Mouse (Mus musculus): ENCODE measurements around the gene Wfikkn1. TPM values are rescaled to one million over a fixed set of nuclear protein-coding genes. Genes with fewer than 3 reads are reported as not detected.

The Wfikkn1 gene
- polyA plus RNA-seq, 1 experiment, result 0.74 TPM

DNA sequence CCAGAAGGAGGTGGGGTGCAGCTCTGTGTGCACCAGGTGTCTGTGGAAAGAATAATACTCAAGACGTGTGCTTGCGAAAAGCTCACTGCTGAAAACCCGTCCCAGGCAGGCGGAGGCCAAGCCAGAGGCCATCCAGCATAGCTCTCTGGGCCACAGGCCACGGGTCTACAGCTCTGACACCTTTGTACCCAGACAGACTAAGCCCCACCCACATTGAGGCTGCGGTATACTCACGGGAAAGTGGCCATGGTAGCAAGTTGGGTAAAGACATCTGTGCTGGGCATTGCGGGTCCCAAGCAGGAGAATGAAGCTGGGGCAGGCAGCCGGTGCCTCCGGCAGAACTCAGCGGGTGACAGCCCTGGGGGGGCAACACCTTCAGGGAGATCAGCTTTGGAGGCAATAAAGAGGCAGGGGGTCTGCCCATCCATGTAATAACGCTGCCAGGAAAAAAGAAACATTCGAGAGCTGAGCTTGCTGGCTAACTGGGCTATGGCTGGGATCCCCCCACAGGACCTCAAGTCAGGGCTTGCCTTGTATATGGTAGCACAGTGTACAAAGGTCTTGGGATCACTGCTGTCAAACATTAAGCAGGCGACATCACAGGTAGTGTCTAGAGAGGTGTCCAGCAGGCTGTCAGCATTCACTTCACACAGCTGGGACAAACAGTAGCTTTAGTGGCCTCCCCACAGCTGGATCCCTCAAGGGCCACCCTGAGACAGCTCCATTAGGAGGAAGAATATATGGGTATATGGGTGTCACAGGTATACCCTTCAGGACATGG lies 41.0 kb downstream of the Wfikkn1 start:
- no peak overlapping the region for H3K4me3 ChIP-seq (ENCODE audit: extremely low read depth, insufficient read depth, insufficient read length)
- H3K36me3 ChIP-seq (ENCODE audit: control insufficient read depth, insufficient read depth, low read length), result peaks cover 30% of the 10 kb centered on the region
- DNase-seq (ENCODE audit: low read depth in 1 of 2, low spot score in 2 of 2), result no peak
- H3K27me3 ChIP-seq (ENCODE audit: control insufficient read depth, insufficient read depth, low read length), result no peaks in the 10 kb centered on the region
- TF ChIP-seq CTCF (IDR thresholded peaks at IDR 0.05; ENCODE audit: extremely low read depth, insufficient read depth, insufficient read length, insufficient replicate concordance) (no peak), POLR2A (IDR thresholded peaks at IDR 0.05; ENCODE audit: low read depth, low read length) (no peak)
- WGBS, result 93% methylated on average over 14 of the region's 14 CpGs
- H3K27ac ChIP-seq (ENCODE audit: insufficient read depth, low read length), result no peak overlapping the region
- peaks cover 13% of the 10 kb centered on the region for H3K4me1 ChIP-seq (ENCODE audit: control insufficient read depth, insufficient read depth, insufficient read length)

DNA sequence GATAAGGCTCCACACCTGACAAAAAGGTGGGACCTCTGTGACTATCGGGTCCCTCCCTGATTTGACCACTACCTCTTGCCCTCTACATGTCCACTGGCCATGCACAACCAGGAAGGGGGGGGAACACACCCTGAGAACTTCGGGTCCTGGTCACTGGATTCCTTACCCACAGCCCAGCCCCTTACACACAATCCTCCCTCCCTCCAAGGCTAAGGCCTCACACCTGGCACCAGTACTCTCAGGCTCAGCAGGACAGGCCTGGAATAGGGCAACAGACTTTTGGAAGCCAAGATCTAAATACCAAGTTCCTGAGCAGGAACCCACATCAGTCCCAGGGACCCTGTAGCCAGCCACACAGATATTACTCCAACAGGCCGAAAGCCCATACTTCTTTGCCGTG lies 41.8 kb downstream of the Wfikkn1 start:
- no peaks in the 10 kb centered on the region for H3K27me3 ChIP-seq (ENCODE audit: control insufficient read depth, insufficient read depth, low read length)
- H3K36me3 ChIP-seq (ENCODE audit: control insufficient read depth, insufficient read depth, low read length), result peaks cover 30% of the 10 kb centered on the region
- WGBS, result 90% methylated on average over 4 of the region's 4 CpGs
- H3K4me3 ChIP-seq (ENCODE audit: extremely low read depth, insufficient read depth, insufficient read length), result no peak overlapping the region
- TF ChIP-seq CTCF (IDR thresholded peaks at IDR 0.05; ENCODE audit: extremely low read depth, insufficient read depth, insufficient read length, insufficient replicate concordance) (no peak), POLR2A (IDR thresholded peaks at IDR 0.05; ENCODE audit: low read depth, low read length) (no peak)
- no peak for DNase-seq (ENCODE audit: low read depth in 1 of 2, low spot score in 2 of 2)
- H3K27ac ChIP-seq (ENCODE audit: insufficient read depth, low read length), result no peak overlapping the region
- peaks cover 16% of the 10 kb centered on the region for H3K4me1 ChIP-seq (ENCODE audit: control insufficient read depth, insufficient read depth, insufficient read length)

DNA sequence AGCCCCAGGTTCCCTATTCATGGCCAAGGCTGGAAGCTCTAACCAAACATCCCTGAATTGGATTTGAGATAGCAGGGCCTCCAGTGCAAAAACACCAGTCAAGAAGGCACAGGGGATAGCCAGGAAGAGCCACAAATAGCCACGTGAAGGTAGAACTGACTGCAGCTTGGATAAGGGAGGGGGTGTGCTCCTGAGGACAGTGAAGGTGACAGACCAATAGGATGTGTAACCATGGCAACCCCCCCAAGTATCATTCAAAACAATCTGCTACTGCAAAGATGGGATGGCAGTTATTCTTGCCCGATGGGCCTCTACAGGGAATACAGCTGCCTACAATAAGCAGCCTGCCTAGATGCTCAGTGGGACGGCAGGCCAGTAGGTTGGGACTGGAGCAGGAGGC lies 43.1 kb downstream of the Wfikkn1 start:
- 74% methylated on average over 3 of the region's 3 CpGs for WGBS
- TF ChIP-seq POLR2A (IDR thresholded peaks at IDR 0.05; ENCODE audit: low read depth, low read length) (no peak), CTCF (IDR thresholded peaks at IDR 0.05; ENCODE audit: extremely low read depth, insufficient read depth, insufficient read length, insufficient replicate concordance) (no peak)
- Histone ChIP-seq H3K27me3 (ENCODE audit: control insufficient read depth, insufficient read depth, low read length) (no peaks in the 10 kb centered on the region), H3K4me3 (ENCODE audit: extremely low read depth, insufficient read depth, insufficient read length) (no peak overlapping the region), H3K36me3 (ENCODE audit: control insufficient read depth, insufficient read depth, low read length) (peaks cover 30% of the 10 kb centered on the region), H3K4me1 (ENCODE audit: control insufficient read depth, insufficient read depth, insufficient read length) (peaks cover 10% of the 10 kb centered on the region), H3K27ac (ENCODE audit: insufficient read depth, low read length) (no peak overlapping the region)
- no peak for DNase-seq (ENCODE audit: low read depth in 1 of 2, low spot score in 2 of 2)

DNA sequence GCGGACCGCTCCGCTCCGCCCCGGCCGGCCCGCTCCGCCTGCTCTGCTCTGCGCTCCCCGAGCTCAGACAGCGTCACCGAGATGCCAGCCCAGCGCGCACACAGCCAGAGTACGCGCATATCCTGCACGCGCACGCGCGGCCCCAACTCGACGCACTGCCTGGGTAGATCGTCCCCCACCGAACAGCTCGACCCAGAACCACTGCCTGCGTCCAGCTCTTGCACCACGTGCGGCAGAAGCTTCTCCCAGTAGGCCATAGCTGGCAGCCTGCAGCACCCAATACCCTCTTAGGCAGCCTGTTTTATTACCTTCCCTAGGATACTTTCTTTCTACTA lies 43.6 kb downstream of the Wfikkn1 start, which contains the start of gene Rhbdl1:
Rhbdl1 (minus strand) TSS at position 220 of the 335 bp plus-strand sequence.
- H3K27me3 ChIP-seq (ENCODE audit: control insufficient read depth, insufficient read depth, low read length), result no peaks in the 10 kb centered on the region
- H3K4me3 ChIP-seq (ENCODE audit: extremely low read depth, insufficient read depth, insufficient read length), result no peak within 1 kb of the TSS; the same call in 1 of the 2 replicates
- peaks cover 11% of the 10 kb centered on the region for H3K4me1 ChIP-seq (ENCODE audit: control insufficient read depth, insufficient read depth, insufficient read length)
- no peak for DNase-seq (ENCODE audit: low read depth in 1 of 2, low spot score in 2 of 2)
- WGBS, result 14% methylated on average over 29 of the region's 29 CpGs
- H3K27ac ChIP-seq (ENCODE audit: insufficient read depth, low read length), result no peak within 1 kb of the TSS
- H3K36me3 ChIP-seq (ENCODE audit: control insufficient read depth, insufficient read depth, low read length), result peaks cover 27% of the 10 kb centered on the region
- TF ChIP-seq POLR2A (IDR thresholded peaks at IDR 0.05; ENCODE audit: low read depth, low read length) (no peak), CTCF (IDR thresholded peaks at IDR 0.05; ENCODE audit: extremely low read depth, insufficient read depth, insufficient read length, insufficient replicate concordance) (no peak)

DNA sequence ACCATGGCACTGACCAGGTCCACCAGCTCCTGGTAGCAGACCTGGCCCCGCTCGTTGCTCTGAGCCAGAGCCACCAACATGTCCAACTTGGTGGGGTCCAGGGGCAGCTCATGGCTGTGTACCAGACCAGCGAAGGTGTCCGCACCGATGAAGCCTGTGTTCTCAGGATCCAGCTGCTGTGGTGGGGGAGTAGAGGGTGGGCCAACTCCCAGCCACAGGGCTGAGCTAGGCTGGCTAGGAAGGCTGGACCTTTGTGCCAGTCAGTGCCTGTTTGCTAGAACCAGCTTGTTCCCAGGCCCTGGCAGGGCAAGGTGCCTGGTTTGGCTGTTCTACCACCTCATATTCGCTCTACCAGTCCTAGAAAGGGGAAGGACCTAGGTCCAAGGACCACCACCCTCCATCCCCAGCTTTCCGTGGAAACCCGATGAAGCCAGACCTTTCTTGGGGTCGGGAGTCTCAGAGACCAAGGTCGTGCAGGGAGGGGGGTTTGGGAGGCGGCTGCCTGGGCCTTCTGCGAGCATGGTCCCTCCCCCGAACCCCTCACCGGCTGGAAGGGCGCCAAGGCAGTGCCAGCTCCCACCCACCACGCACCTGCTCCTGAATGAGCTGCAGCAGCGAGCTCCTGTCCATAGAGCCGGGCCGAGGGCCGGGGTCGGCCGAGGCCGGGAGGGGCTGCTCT lies 44.1 kb downstream of the Wfikkn1 start:
- H3K4me1 ChIP-seq (ENCODE audit: control insufficient read depth, insufficient read depth, insufficient read length), result peaks cover 16% of the 10 kb centered on the region
- 29% methylated on average over 23 of the region's 23 CpGs for WGBS
- DNase-seq (ENCODE audit: low read depth in 1 of 2, low spot score in 2 of 2), result no peak
- H3K27ac ChIP-seq (ENCODE audit: insufficient read depth, low read length), result no peak overlapping the region
- no peak overlapping the region; the same call in 1 of the 2 replicates for H3K4me3 ChIP-seq (ENCODE audit: extremely low read depth, insufficient read depth, insufficient read length)
- TF ChIP-seq POLR2A (IDR thresholded peaks at IDR 0.05; ENCODE audit: low read depth, low read length), result no peak
- TF ChIP-seq CTCF (IDR thresholded peaks at IDR 0.05; ENCODE audit: extremely low read depth, insufficient read depth, insufficient read length, insufficient replicate concordance), result no peak
- peaks cover 24% of the 10 kb centered on the region for H3K36me3 ChIP-seq (ENCODE audit: control insufficient read depth, insufficient read depth, low read length)
- no peaks in the 10 kb centered on the region for H3K27me3 ChIP-seq (ENCODE audit: control insufficient read depth, insufficient read depth, low read length)

DNA sequence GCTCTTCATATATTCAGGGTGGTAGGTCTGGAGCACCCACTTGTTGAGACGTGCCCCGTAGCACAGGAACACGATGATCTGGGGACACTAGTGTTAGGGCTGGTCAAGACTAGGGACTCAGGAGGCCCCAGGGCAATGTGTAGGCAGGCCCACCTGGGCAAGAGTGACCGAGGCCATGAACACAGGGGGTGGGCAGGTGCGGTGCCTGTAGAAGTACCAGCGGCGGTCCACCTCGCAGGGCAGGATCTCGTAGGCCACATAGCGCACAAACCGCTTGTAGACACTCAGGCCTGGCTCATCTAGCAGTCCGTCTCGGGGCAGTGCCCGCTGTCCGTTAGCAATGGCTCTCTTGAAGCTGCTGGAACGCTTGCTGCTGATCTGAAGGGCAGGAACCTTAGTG lies 44.8 kb downstream of the Wfikkn1 start:
- no peaks in the 10 kb centered on the region for H3K27me3 ChIP-seq (ENCODE audit: control insufficient read depth, insufficient read depth, low read length)
- H3K4me3 ChIP-seq (ENCODE audit: extremely low read depth, insufficient read depth, insufficient read length), result no peak overlapping the region
- H3K36me3 ChIP-seq (ENCODE audit: control insufficient read depth, insufficient read depth, low read length), result peaks cover 24% of the 10 kb centered on the region
- DNase-seq (ENCODE audit: low read depth in 1 of 2, low spot score in 2 of 2), result no peak
- H3K4me1 ChIP-seq (ENCODE audit: control insufficient read depth, insufficient read depth, insufficient read length), result peaks cover 17% of the 10 kb centered on the region
- WGBS, result 91% methylated on average over 16 of the region's 16 CpGs
- TF ChIP-seq CTCF (IDR thresholded peaks at IDR 0.05; ENCODE audit: extremely low read depth, insufficient read depth, insufficient read length, insufficient replicate concordance) (no peak), POLR2A (IDR thresholded peaks at IDR 0.05; ENCODE audit: low read depth, low read length) (no peak)
- no peak overlapping the region for H3K27ac ChIP-seq (ENCODE audit: insufficient read depth, low read length)

DNA sequence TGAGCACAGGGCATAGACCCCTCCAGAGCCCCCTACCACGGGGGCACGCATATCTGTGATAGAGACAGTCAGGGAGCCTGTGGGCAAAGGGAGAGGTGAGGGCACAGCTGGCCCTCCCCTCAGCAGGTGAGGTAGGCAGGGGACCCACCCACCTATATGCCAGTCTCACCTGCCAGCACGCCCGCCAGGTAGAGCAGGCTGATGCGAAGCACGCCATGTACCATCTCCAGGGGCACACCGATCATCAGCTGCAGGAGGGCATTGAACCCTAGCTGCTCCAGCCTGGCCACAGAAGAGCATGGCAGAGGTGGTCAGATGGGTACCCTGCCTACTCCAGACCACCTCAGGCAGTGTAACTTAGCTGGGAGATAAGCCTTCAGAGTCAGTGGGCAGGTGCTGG lies 45.4 kb downstream of the Wfikkn1 start:
- 92% methylated on average over 7 of the region's 7 CpGs for WGBS
- no peaks in the 10 kb centered on the region for H3K27me3 ChIP-seq (ENCODE audit: control insufficient read depth, insufficient read depth, low read length)
- TF ChIP-seq POLR2A (IDR thresholded peaks at IDR 0.05; ENCODE audit: low read depth, low read length), result no peak
- no peak for TF ChIP-seq CTCF (IDR thresholded peaks at IDR 0.05; ENCODE audit: extremely low read depth, insufficient read depth, insufficient read length, insufficient replicate concordance)
- no peak overlapping the region for H3K27ac ChIP-seq (ENCODE audit: insufficient read depth, low read length)
- no peak for DNase-seq (ENCODE audit: low read depth in 1 of 2, low spot score in 2 of 2)
- peaks cover 23% of the 10 kb centered on the region for H3K36me3 ChIP-seq (ENCODE audit: control insufficient read depth, insufficient read depth, low read length)
- H3K4me3 ChIP-seq (ENCODE audit: extremely low read depth, insufficient read depth, insufficient read length), result no peak overlapping the region
- H3K4me1 ChIP-seq (ENCODE audit: control insufficient read depth, insufficient read depth, insufficient read length), result peaks cover 17% of the 10 kb centered on the region

Data from spleen, adult 2 months (tissue).